Mouse (Mus musculus) spleen, adult 18-20 months (tissue): ENCODE data around the gene Plcb1.

Experiments used
- DNase-seq, 2 experiments: peaks; one replicate each; pipeline ENCODE4 v3.0.0; 2022; ENCODE audit warnings: mixed read lengths in 2 of 2

Gene Plcb1

DNA sequence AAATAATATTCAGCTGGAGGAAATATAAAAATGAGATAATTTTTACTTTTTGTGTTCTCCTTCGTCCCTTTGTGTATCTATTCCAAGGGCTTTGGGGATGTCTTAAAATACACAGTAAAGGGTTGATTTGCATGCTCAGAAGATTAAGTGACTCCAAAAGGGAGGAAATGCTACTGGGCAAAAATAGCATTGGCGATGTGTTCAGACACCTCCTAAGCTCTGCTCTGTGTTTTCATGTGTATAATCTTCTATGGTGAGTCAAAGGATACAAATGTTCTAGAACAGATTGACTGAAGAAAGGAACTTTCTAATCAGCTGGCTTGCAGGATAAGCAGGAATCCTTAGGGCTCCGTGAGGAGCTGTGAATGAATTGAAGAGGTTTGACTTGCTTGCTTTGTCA lies 129.2 kb downstream of the Plcb1 start:
- no peak for DNase-seq

DNA sequence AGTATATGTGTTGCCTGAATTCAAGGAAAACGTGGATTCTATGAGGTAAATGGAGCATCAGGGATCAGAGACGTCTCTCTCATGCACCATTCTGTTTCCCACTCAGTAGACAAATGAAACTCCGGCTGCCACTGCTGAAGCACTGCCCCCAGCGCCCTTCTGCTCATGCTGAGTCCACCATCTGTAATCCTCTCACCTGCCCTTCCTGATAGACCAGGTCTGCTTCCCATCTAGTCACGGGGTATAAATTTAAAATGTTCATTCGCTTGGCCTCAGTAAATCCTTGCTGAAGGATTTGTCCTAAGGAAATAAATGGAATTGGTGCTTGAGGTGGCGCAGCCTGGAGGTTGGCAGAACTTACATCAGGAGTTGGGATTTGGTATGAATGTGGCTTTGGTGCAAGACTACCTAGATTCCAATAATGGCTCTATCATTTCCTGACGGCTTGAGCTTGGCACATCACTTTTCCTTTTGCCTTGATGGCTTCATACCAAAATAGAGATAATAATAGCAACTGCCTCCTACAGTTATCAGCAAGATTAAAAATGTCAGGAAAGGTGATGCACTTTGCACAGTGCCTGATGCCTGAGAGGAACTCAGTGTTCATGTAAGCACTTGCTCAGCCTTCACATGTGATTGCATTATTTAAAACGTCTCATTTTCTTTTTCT lies 134.9 kb downstream of the Plcb1 start:
- no peak for DNase-seq

DNA sequence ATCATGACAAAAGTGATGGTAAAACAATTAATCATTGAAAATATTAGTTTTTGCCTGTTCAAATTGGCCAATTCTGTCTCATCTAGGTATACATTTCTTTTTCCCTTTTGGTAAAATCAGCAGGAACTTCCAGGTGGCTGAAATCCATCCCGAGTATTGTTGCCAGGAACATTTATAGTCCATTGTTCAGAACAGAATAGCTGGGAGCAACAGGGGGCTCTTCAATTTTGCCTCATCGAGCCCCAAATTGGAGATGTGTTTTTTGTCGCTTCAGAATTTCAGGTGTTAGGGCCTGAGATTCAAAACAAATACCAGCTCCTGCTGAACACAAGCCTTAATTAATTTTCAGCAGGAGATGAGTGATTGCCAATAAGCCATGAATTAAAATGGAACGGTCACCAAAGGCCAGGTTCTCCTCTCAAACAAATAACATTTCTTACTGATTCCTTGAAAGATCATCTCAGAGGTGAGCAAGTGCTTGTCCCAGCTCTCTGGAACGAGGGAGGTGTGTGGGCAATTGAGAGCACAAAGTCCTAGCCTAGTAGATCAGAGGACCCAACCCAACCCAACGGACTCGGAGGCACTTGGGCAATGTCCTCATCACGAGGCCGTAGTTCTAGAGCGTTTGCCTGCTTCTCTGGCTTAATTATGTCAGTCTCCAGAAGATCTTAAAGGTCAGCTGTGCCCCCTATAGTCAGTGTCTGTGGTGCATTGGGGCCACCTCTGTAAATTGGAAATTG lies 136.9 kb downstream of the Plcb1 start:
- DNase-seq, result no peak

DNA sequence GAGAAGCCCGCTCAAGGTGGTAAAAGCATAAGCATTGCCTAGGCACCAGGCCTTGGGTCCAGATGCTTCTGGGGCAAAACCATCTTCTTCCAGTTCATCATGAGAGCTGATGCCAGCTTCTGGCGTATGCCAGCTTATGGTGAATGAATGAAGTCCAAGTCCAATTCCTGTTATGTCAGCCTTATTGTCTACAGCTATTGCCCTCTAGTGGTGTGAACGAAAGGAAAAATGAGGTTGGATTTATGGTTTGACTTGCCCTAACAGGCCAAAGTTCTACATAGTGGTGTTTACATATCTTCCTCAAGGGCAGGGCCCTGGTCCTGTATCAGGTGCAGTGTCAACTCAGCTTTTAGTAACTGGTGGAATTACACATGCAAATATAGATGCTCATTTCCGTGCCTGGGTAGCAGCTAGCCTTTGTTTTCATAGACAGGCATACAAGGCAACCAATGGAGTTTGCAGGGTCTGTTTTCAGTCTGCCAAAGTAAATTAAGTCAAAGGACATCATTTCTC lies 138.3 kb downstream of the Plcb1 start:
- DNase-seq, result no peak

DNA sequence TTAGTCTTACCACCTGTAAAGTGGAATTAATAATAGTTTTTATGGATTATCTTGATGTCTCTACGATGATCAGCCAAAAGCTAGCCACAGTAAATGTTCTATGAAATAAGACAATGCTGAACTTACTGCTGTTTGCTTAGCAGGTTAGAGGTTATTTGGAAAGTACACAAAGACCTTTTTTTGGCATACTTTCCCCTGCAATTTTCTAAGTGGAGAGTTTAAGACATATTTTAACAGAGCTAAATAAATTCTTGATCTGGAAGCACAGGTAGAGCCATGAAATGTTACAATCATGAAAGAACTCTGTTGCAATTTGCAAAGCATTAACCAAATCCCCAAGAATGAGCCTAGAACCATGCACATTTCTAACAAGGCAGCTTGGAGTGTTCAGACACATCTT lies 140.4 kb downstream of the Plcb1 start:
- DNase-seq, result no peak

DNA sequence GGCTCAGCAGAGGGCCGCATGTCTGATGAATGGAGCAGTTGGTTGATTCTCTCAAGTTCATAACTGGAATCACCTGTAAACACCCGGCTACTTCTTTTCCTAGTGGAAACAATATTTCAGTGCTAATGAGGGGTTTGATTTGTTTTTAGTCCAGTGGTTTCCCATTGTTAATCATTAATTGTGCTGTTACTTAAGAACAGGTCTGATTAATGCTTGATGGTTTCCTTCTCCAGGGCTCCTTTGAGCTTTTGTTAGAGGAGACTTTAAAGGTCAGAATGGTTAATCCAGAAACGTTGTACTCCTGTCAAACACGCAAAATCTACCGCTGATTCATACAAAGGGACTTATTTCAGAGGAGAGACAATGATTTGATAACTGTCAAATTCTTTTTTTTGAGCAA lies 141.2 kb downstream of the Plcb1 start:
- DNase-seq, result no peak

DNA sequence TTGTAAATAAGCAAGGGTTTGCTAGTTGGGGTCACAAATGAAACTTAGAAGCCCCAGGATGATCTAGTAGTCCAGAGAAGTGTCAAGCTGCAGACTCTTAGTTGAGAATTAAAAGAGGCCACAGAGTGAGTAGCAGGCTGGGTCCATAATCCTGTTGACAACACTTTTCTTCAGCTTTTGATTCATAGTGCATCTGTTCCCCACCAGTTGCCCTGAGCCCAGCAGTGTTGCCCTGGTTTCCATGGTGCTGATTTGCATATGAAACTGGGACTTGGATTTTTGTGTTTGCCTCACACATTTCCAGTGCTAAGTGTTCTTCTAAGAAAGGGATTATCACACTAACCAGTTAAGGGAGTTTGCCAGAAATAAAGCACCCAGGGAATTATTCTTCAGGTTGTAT lies 143.6 kb downstream of the Plcb1 start:
- no peak for DNase-seq

DNA sequence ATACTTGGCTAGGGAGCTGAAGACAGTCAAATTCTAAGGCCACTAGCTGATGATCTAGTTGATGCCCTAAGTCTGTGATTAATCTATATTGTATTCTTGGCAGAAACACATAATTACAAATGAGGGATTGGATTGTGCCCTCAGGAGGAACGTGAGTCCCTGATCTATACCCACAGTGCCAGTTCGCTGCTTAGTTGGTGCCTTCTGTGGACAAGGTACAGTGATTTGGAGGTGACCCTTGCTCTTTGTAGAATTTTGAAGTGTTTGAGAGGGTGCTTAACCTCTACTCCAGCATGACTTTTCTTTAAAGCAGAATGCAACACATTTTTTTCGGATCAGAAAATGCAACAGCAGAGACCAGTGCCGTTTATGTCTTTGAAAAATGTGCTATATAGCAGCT lies 145.1 kb downstream of the Plcb1 start:
- DNase-seq, result no peak

DNA sequence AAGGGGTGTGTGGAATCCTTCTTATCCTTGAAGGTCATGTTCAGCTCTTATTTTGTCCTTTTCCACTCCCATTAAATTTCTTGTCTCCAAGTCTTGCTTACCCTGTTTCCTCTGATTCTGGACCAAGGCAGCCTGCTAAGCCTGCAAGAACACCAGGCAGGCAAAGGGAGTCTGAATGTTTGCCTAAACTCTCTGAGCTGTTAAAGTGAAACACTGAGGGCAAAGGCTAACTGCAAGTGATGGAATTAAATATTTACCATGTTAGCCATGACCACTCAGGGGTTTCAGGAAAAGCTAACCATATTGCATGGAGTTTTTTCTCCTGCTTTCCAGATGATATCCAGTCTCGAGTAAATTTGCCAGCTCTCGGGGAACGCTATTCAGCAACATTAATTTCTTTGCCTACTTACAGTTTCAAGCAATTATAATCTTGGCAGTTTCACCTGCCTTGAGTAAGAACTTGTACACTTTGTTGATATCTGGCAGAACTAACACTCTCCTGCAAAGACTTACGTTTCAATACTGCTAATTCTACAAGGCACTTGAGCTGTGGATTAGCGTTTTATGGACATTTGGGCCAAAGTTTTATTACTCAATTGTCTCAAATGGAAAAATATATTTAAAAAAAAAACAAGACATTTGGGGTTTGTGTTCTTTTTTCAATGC lies 146.0 kb downstream of the Plcb1 start:
- no peak for DNase-seq

DNA sequence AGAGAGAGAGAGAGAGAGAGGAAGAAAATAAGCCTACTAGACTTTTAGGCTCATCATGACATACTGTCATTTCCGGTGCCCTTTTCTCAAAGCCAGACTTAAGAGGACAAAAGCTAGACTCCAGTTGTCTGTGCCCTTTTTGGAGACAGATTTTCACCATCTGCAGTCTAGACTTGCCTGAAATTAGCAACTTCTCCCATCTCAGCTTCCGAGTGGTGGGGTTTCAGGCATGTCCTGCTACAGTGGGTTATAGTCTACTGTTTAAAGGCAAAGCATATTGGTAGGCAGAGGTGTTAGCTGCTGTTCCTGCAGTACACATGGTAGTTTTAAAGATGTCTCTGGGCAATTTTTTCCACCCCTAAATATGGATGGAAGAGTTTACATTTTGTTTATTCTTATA lies 149.6 kb downstream of the Plcb1 start:
- no peak for DNase-seq

DNA sequence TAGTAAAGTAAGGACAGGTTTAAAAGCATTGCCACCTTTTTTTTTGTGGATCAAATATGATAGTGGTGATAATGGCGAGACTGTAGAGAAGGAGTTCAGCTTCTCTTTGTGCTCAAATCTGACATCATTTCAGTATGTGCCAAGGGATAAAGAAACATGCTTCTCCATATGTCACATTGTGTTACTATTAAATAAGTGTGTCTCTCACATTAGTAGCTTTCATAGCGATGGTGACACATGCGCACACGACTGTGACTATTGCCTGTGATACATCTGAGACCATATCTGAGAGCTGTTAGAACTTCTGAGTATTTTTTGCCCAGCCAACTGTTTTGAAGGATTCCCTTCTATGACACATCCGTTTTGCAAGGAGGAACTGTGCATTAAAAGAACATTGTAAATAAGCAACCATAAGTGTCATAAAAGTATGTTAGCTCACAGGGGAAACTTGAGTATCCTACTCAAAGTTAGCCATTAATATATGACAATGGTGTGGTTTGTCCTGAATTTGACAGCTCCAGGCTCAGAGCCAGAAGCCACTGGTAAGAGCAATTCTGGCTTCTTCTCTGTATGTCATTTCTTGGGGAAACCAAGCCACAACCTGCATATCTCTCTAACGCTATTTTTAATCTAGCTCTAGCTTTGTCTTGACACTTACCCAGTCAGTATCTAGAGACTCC lies 150.2 kb downstream of the Plcb1 start:
- no peak for DNase-seq

DNA sequence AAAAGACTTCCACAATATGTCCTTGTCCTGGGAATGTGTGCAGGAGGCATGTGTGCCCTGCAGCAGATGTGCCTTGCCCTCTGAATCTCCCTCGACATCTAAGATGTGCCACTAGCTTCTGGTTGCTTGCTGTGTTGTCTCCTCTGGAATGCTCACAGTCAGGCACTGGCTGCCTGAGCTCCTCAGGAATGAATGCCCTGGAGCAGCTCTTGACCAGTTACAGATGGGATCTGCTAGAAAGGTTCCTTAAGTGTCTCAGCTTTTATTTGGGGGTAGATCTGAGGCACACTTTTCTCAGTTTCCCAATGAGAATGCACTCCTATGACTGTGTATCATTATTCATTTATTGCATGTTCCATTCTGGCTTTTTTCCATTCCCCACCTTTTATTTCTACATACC lies 151.8 kb downstream of the Plcb1 start:
- DNase-seq, result no peak

DNA sequence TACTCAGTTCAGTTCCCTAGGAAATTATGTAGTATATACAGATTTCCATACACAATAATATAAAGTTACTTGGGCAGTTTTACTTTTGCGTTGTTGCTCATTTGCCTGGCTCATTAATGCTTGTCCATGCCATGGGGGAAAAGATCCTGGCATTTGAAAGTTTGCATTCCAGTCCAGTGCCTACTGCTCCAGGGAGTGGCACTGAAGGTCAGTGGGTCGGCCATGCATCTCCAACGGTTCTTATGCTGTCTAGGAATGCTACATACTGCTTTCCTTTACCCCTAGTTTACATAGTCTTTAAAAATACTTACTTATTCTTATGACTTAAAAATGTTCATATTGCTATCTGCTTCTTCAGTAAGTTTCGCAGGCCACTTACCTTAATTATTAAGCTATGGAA lies 156.2 kb downstream of the Plcb1 start:
- DNase-seq, result no peak

DNA sequence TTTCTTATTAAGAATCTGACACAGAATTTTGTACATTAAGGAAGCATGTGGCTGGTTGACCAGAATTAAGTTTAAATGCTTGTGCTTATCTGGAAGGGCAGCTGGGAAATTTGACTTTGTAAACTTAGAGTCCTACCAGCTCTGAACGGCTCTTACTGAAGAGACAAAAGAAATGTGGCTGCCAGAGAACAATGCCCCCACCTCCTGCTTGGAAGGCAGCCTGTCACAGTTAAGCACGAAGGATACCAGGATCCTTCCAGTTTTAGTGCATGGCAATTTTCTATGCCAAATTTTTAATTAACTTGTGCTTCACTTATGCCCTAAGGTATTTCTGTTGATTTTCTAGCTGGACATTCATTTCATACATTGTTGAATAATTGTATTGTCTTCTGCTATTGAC lies 157.1 kb downstream of the Plcb1 start:
- DNase-seq, result no peak

DNA sequence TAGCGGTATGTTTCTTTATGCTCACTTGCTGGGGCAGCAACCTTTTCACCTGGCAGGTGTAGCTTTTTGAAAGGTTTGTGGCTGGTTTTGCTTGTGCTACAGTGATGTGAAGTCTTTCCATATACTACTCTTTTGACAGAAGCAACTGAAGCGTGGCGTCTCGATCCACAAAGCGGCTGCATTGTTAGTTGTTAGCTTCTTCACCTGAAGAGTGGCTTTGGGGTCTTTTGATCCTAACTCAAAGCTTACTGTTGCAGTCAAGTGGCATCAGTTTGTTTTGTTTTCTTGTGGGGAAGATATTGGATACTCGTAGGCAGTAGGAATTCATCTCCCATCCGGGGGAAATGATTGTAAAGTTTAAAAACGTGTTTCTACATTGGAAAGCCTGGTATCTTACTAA lies 160.5 kb downstream of the Plcb1 start:
- DNase-seq, result no peak

DNA sequence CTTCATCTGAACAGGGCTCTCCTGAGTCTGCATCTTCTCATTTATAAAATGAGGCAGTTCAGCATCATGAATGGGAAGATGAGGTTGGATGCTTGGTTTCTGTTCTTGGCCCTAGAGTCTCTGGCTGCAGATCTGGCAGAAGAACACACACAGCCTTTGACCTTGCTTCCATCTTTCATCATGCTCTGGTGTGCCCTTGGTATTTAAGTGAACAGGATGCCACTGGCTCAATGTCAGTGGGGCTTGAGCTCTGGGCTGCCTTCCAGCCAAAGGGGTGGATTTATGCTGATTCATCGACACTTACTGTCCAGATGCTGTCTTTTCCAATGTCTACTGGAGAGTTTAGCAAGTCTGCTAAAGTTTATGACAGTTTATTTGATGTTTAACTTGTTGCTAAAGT lies 161.0 kb downstream of the Plcb1 start:
- no peak for DNase-seq

DNA sequence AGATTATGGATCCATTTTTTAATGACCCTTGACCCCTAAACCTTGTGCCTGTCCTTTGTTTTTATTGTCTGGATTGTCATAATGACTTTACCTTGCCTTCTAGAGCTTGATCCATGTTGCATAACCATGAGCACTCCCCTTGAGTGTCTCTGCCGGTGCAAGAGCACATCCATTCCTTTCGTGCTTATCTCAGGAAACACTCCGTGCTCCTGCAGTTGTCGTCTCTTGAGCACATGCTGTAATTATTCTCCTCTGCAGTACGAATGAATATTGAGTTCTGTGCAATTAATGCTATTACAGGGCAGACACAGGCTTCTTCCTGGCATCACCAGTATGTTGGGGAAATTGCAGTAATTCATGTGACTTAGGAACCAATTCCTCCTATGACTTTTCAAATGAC lies 166.2 kb downstream of the Plcb1 start:
- DNase-seq, result no peak

DNA sequence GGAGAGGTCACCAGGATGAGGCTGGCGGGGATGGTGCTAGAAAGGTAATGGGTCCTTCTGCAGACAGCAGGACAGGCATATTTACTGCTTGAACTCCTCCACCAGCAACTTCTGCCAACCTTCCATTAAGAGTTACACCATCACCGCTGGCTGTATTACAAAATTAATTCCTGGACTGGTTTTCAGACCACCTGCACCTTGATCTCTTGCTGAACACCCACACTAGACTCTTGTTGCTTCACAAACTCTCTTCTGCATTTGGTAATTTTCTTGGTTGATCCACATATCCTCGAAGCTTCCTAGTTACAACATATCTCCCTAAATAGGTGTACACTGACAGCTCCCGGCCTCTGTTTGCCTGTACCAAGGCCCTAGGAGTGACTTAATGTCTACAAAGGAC lies 170.6 kb downstream of the Plcb1 start:
- DNase-seq, result no peak

DNA sequence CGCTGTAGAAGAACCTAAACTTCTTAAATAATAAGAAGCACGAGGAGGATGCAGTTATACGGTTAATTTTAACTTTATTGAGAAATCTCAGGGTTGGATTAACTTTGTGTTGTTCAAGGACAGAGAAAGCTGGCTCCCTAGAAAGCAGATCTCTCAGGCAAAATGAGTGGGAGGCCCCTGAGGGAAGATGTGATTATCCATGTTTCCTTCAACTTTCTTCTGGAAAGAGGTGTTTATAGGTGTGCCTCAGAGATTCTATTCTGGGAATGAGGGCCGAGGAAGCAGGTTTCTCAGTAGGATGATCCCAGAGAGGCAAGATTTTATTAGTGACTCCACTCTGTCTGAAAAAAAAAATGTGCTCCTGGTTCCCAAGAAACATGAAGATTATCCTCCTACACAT lies 180.3 kb downstream of the Plcb1 start:
- DNase-seq, result no peak

DNA sequence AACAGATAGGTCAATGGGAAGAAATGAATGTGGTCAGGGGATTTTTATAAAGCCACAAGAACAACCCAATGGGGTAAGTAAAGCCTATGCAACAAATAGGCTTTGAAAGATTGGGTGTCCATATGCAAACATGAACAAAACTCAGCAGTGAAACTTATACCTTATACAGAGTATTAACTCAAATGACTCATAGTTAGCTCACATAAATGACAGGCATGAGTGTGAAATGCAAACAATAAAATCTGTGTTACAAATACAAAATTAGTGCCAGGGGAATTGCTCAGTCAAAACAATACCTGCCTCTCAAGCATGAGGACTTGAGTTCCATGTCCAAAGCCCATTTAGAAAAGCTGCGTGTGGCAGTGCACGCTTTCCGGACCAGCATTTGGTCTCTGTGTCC lies 182.5 kb downstream of the Plcb1 start:
- DNase-seq, result no peak

DNA sequence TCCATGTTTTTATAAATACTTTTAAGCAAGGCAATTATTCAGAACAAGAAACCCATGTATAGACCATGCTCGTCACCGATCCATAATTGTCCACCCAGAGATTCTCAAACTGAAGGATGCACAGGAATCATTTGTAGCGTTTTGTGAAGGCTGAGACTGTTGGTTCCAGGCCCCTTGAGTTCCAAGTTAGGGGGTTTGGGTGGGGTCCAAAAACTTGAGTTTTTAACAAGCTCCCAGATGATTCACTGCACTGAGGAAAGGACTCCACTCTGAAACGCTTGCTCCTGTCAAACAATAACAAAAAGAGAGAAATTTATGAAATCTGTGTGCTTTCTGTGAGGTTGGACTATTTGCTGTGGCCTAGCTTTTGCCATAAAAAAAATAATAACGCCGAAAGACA lies 186.5 kb downstream of the Plcb1 start:
- no peak for DNase-seq

DNA sequence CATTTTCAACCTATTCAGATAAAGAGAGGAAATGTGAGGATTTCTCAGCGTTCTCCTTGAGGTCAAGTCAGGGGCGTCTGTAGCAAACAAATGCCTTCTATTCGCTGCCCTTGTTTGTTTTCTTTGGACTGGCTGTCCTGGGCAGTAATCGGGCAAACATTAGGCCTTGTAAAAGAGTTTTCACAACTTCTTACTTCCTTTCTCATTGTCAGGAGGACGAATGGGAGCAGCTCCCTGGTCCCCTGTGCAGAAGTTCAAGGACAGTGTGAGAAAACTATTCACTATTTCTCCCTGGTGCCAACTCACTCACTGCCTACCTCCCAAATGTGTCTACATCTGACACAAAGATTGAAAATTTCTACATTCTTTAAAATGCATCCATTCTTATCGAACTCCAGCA lies 188.8 kb downstream of the Plcb1 start:
- DNase-seq, result no peak

DNA sequence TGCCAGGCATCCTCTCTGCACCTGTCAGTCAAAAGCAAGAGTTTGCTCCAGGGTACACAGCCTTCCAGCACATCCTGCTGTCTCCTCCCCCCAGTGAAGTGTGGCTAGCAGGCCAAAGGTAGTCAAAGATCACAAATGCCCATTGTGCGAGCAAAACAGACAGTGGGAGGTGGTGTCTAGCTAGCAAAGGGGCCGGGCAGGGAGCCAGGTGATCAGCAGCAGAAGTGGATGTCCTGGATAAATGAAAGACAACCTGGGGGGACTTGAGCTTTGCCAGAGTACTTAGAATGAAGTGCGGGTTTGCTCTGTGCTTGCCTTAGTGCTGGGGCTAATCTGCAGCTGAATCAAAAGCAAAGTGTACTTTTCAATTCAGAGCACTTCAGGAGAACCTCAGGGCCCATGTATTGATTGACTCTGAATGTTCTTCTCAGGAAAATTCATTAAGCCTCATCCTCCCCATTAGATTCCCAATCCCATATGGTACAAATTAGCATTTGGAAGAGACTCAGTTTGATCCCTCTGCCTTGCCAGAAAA lies 191.0 kb downstream of the Plcb1 start:
- no peak for DNase-seq
